ENCODE assay signal across 12 mouse cellular contexts in the genomic region with DNA sequence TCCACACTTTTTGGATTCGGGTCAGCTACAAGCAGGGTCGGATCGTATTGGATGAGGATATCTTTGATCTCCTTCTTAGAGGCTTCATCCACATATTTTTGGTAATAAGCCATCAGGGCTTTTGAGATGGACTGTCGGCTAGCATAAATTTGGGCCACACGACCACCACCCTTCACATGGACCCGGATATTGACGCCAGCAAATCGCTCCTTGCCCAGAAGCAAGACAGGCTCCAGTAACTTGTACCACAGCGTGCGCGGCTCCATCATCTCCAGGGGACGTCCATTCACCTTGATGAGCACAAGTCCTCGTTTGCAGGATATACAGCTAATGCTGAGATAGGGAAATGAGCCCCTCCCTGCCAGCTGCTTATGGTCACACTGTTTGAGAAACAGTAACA. TPM values are rescaled to one million over a fixed set of nuclear protein-coding genes. Genes with fewer than 3 reads are reported as not detected.
DNase-seq lines count a peak whose midpoint lies in the region; ATAC-seq and TF ChIP-seq lines count a peak whose summit lies in the region.
"Had no signal": no experiment of that assay in that cellular context is flagged by ENCODE, and none has a peak within 500 bp of the region (broad histone marks: within the 10 kb centered on the region; RNA-seq: fewer than 3 reads in every experiment).

No protein-coding gene starts in this region.

- TF ChIP-seq CTCF in lung, adult 2 months (IDR thresholded peaks at IDR 0.05; ENCODE audit: insufficient read depth, low read length): no peak

- peak; percentile 0 for DNase-seq in heart, postnatal 25 days (ENCODE audit: low spot score)
- DNase-seq in heart, adult 8-10 months (ENCODE audit: low spot score): no peak
- DNase-seq in lung, postnatal 10 days: peak; percentile 1
- DNase-seq in lung, adult 2 months: no peak
- DNase-seq in adrenal gland, adult 8-10 months: peak; percentile 0
- DNase-seq in gastrocnemius, postnatal 10 days: peak; percentile 2

- ATAC-seq in megakaryocyte-erythroid progenitor cell, adult 5-6 weeks (replicated peaks; ENCODE audit: low FRiP score, low TSS enrichment, poor library complexity, severe bottlenecking): no peak
- no peak for ATAC-seq in megakaryocyte, adult 5-6 weeks (ENCODE audit: poor library complexity, severe bottlenecking)

- 93% methylated on average over 13 of the region's 13 CpGs for WGBS in lung, adult 2 months

- intact Hi-C loops in heart, postnatal 25 days (cut with DNase I): loop anchor here (2.0 kb wide), 1 partner anchor 181 kb away; no protein-coding TSS in a partner anchor

- no peak overlapping the region for H3K4me3 ChIP-seq in lung, adult 2 months (replicated peaks; ENCODE audit: extremely low read depth, low read depth, low read length)
- H3K4me3 ChIP-seq: embryonic facial prominence, embryonic 15.5 days; forebrain, embryonic 15.5 days; heart, embryonic 15.5 days had no signal

- TF ChIP-seq POLR2A in lung, adult 2 months (IDR thresholded peaks at IDR 0.05; ENCODE audit: borderline replicate concordance, extremely low read depth, low read depth, low read length): no peak

- H3K4me1 ChIP-seq in lung, adult 2 months (ENCODE audit: control insufficient read depth, insufficient read depth, low read length): no peaks in the 10 kb centered on the region
- H3K4me1 ChIP-seq: heart, embryonic 15.5 days had no signal

RNA-seq across cellular contexts. Expression of a gene that starts 41.1 kb away (rescaled TPM):
- total RNA-seq in heart, postnatal 25 days (2021): 10 to 100 TPM; 18.8 to 24.6 TPM
- 10 to 100 TPM; 14.5 to 23.5 (median 16.9) TPM for total RNA-seq in heart, adult 8-10 months (2022)
- 105 and 162 TPM in 2 replicates for polyA plus RNA-seq in lung, adult 2 months (2012; rRNA removed)
- 10 to 100 TPM; 26.8 to 54.4 (median 40.8) TPM for total RNA-seq in adrenal gland, adult 8-10 months (2022)
- total RNA-seq in gastrocnemius, postnatal 10 days (2021): 10 to 100 TPM; 13.7 to 17.8 TPM
- total RNA-seq in megakaryocyte-erythroid progenitor cell, adult 5-6 weeks (2014; fragmentation: Nextera tagmentation): not detected in 2 replicates
- total RNA-seq in megakaryocyte-erythroid progenitor cell, adult 5-6 weeks (2017): not detected in 2 replicates
- total RNA-seq in megakaryocyte, adult 5-6 weeks (2015): not detected in 2 replicates
- total RNA-seq in megakaryocyte, adult 5-6 weeks (2017): not detected in 2 replicates
- total RNA-seq: megakaryocyte progenitor cell, adult 5-6 weeks had no signal

Comparison
In these comparisons a context has a peak if more than half of its experiments do, and no peak if none do; other contexts are left out.
1. DNase-seq: peak in heart, postnatal 25 days (single experiment), lung, postnatal 10 days (single experiment), adrenal gland, adult 8-10 months (single experiment) and gastrocnemius, postnatal 10 days (single experiment); none in heart, adult 8-10 months (single experiment) and lung, adult 2 months (single experiment).
2. RNA of a gene that starts 41.1 kb away (total RNA-seq): 26.8 to 54.4 TPM in adrenal gland, adult 8-10 months, 18.8 to 24.6 TPM in heart, postnatal 25 days, 13.7 to 17.8 TPM in gastrocnemius, postnatal 10 days and 14.5 to 23.5 TPM in heart, adult 8-10 months; not detected in megakaryocyte-erythroid progenitor cell, adult 5-6 weeks and not detected in megakaryocyte, adult 5-6 weeks; every median in the first group is over 10 times any median in the second.